ENCODE assay signal across 10 mouse cellular contexts in the genomic region with DNA sequence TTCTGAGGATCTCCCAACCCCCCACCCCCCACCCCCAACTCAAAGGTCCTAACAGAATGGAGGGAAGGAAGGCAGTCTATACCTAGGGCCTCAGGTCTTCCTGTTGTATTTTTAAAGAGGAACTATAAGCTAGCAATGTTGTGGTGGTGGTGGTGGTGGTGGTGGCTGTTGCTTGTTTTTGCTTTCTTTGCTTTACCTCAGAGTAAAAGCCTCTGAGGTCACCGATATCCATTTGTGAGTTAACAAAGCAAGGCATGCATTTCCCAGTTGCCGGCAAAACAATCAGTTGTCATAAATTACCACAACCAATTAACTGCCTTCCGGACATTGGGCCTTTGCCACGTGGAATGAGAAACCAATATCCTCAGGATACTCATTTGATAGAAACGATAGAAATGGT.
DNase-seq lines count a peak whose midpoint lies in the region; ATAC-seq and TF ChIP-seq lines count a peak whose summit lies in the region.
"Had no signal": no experiment of that assay in that cellular context is flagged by ENCODE, and none has a peak within 500 bp of the region (broad histone marks: within the 10 kb centered on the region; RNA-seq: fewer than 3 reads in every experiment).

No protein-coding gene starts in this region.

- TF ChIP-seq RAD21 in CH12.LX (IDR thresholded peaks at IDR 0.05; ENCODE audit: low read depth, low read length): no peak

- no peaks in the 10 kb centered on the region for H3K9me3 ChIP-seq in hindbrain, embryonic 13.5 days
- H3K9me3 ChIP-seq in hindbrain, embryonic 11.5 days (ENCODE audit: control insufficient read depth, low read length): no peaks in the 10 kb centered on the region
- no peaks in the 10 kb centered on the region for H3K9me3 ChIP-seq in CH12.LX (replicated peaks; ENCODE audit: low read length)
- no peaks in the 10 kb centered on the region for H3K9me3 ChIP-seq in hindbrain, embryonic 16.5 days (ENCODE audit: control insufficient read depth, low read length)
- H3K9me3 ChIP-seq: heart, embryonic 13.5 days had no signal

- H3K79me2 ChIP-seq in CH12.LX (replicated peaks; ENCODE audit: control insufficient read depth, extremely low read depth, insufficient read depth, poor library complexity, severe bottlenecking): no peaks in the 10 kb centered on the region

- no peak overlapping the region for H3K4me2 ChIP-seq in hindbrain, embryonic 13.5 days
- no peak overlapping the region for H3K4me2 ChIP-seq in hindbrain, embryonic 11.5 days (replicated peaks; ENCODE audit: low read depth, low read length)
- H3K4me2 ChIP-seq in CH12.LX (ENCODE audit: insufficient read depth, low read depth, poor library complexity, severe bottlenecking): peak overlapping the region; percentile 65
- no peak overlapping the region for H3K4me2 ChIP-seq in hindbrain, embryonic 16.5 days (ENCODE audit: low read length)
- H3K4me2 ChIP-seq: heart, embryonic 13.5 days had no signal

- H3K9ac ChIP-seq in hindbrain, embryonic 13.5 days: no peak overlapping the region
- no peak overlapping the region for H3K9ac ChIP-seq in hindbrain, embryonic 11.5 days (ENCODE audit: low read depth, low read length)
- H3K9ac ChIP-seq in CH12.LX (ENCODE audit: insufficient read depth, low read depth): no peak overlapping the region
- H3K9ac ChIP-seq in hindbrain, embryonic 16.5 days (ENCODE audit: low read depth, low read length): no peak overlapping the region
- H3K9ac ChIP-seq: heart, embryonic 13.5 days had no signal

- ATAC-seq in hindbrain, embryonic 13.5 days (ENCODE audit: low FRiP score): no peak
- ATAC-seq in hindbrain, embryonic 11.5 days (ENCODE audit: low FRiP score): no peak
- no peak for ATAC-seq in hindbrain, embryonic 16.5 days

- dilution Hi-C loops in CH12.LX (cut with MboI; ENCODE audit: extremely low pct_ligation_motif_present, extremely low pct_unique_long_range_greater_than_20kb, low sequenced_read_pairs): no loop called here

- TF ChIP-seq CTCF in CH12.LX (conservative IDR thresholded peaks at IDR 0.05 in 1 of 2, IDR thresholded peaks at IDR 0.05 in 1 of 2; ENCODE audit: low read depth in 2 of 2, low read length in 2 of 2): no peak

- no peak for TF ChIP-seq EP300 in CH12.LX (IDR thresholded peaks at IDR 0.05; ENCODE audit: low read length)

- H3K36me3 ChIP-seq in hindbrain, embryonic 13.5 days: no peaks in the 10 kb centered on the region
- H3K36me3 ChIP-seq in hindbrain, embryonic 11.5 days (ENCODE audit: control insufficient read depth, insufficient read depth, low read length): no peaks in the 10 kb centered on the region
- H3K36me3 ChIP-seq in CH12.LX (replicated peaks in 1 of 2; ENCODE audit: control insufficient read depth in 1 of 2, insufficient read depth in 1 of 2, low read length in 1 of 2): no peaks in the 10 kb centered on the region
- no peaks in the 10 kb centered on the region for H3K36me3 ChIP-seq in hindbrain, embryonic 16.5 days (ENCODE audit: control insufficient read depth, insufficient read depth, low read length)
- H3K36me3 ChIP-seq: heart, embryonic 13.5 days had no signal

- 23% methylated on average over 5 of the region's 5 CpGs for WGBS in hindbrain, embryonic 13.5 days
- 68% methylated on average over 5 of the region's 5 CpGs for WGBS in hindbrain, embryonic 11.5 days
- 31% methylated on average over 5 of the region's 5 CpGs for WGBS in hindbrain, embryonic 16.5 days

- DNase-seq in hindbrain, embryonic 11.5 days (ENCODE audit: low spot score): no peak
- peak; percentile 73 for DNase-seq in CD4-positive helper T cell, adult 2 months (ENCODE audit: low read depth, low spot score)
- no peak for DNase-seq in CH12.LX (ENCODE audit: extremely low read depth)
- no peak for DNase-seq in left cerebral cortex, adult 8-10 months (ENCODE audit: low spot score in 2 of 2)
- no peak for DNase-seq in cerebellum, postnatal 4 days (ENCODE audit: low spot score in 2 of 2)
- no peak for DNase-seq in retina, embryonic 14.5 days (ENCODE audit: low spot score)
- DNase-seq: cerebellum, adult 2 months had no signal

- peak overlapping the region; percentile 40 for H3K27ac ChIP-seq in hindbrain, embryonic 13.5 days
- no peak overlapping the region for H3K27ac ChIP-seq in hindbrain, embryonic 11.5 days (ENCODE audit: low read depth, low read length)
- peak overlapping the region; percentile 15; the same call in 1 of the 2 replicates for H3K27ac ChIP-seq in CH12.LX (ENCODE audit: insufficient read depth, low read depth)
- peak overlapping the region; percentile 44 for H3K27ac ChIP-seq in hindbrain, embryonic 16.5 days (ENCODE audit: low read depth, low read length)

- H3K27me3 ChIP-seq in hindbrain, embryonic 13.5 days: no peaks in the 10 kb centered on the region
- H3K27me3 ChIP-seq in hindbrain, embryonic 11.5 days (ENCODE audit: control insufficient read depth, insufficient read depth, low read length): no peaks in the 10 kb centered on the region
- no peaks in the 10 kb centered on the region for H3K27me3 ChIP-seq in CH12.LX (replicated peaks)
- no peaks in the 10 kb centered on the region for H3K27me3 ChIP-seq in hindbrain, embryonic 16.5 days (replicated peaks; ENCODE audit: control insufficient read depth, insufficient read depth, low read length)

- no peak for TF ChIP-seq POLR2A in CH12.LX (IDR thresholded peaks at IDR 0.05; ENCODE audit: low read depth, low read length)

- no peak overlapping the region for H3K4me3 ChIP-seq in hindbrain, embryonic 13.5 days
- no peak overlapping the region for H3K4me3 ChIP-seq in hindbrain, embryonic 11.5 days (ENCODE audit: low read depth, low read length)
- H3K4me3 ChIP-seq in CH12.LX (replicated peaks in 1 of 3; ENCODE audit: low read depth in 2 of 3, low read length in 2 of 3, poor library complexity in 1 of 3): no peak overlapping the region
- H3K4me3 ChIP-seq in hindbrain, embryonic 16.5 days (ENCODE audit: low read length): no peak overlapping the region
- H3K4me3 ChIP-seq: heart, embryonic 13.5 days had no signal

- in situ Hi-C loops in CH12.LX (cut with MboI; ENCODE audit: low pct_ligation_motif_present, low pct_unique_long_range_greater_than_20kb, low sequenced_read_pairs): no loop called here

- peaks cover 44% of the 10 kb centered on the region for H3K4me1 ChIP-seq in hindbrain, embryonic 13.5 days (replicated peaks)
- peaks cover 2% of the 10 kb centered on the region; the same call in 1 of the 2 replicates for H3K4me1 ChIP-seq in hindbrain, embryonic 11.5 days (replicated peaks; ENCODE audit: control insufficient read depth, insufficient read depth, low read length)
- peaks cover 30 to 72% of the 10 kb centered on the region in 2 experiments for H3K4me1 ChIP-seq in CH12.LX (ENCODE audit: control insufficient read depth in 1 of 2, insufficient read depth in 2 of 2)
- H3K4me1 ChIP-seq in hindbrain, embryonic 16.5 days (ENCODE audit: control insufficient read depth, insufficient read depth, low read depth, low read length): peaks cover 29% of the 10 kb centered on the region

TF ChIP-seq in CH12.LX, 34 proteins besides CTCF, POLR2A, EP300 and RAD21:
- TF ChIP-seq SIN3A (IDR thresholded peaks at IDR 0.05; ENCODE audit: low read length) (no peak), CHD2 (IDR thresholded peaks at IDR 0.05; ENCODE audit: low read length) (peak; percentile 73; the same call in 1 of the 2 replicates), KAT2A (IDR thresholded peaks at IDR 0.05; ENCODE audit: insufficient replicate concordance, low read length) (no peak), ELF1 (IDR thresholded peaks at IDR 0.05; ENCODE audit: low read depth, low read length) (0 out of 2 replicates have a peak, but pooled peaks have one; percentile 17)
